Mouse (Mus musculus): Measurements from ENCODE around the gene Dgkg.
A peak's percentile ranks its signal among the peaks of the same experiment; 100 is the strongest.

The Dgkg gene

DNA sequence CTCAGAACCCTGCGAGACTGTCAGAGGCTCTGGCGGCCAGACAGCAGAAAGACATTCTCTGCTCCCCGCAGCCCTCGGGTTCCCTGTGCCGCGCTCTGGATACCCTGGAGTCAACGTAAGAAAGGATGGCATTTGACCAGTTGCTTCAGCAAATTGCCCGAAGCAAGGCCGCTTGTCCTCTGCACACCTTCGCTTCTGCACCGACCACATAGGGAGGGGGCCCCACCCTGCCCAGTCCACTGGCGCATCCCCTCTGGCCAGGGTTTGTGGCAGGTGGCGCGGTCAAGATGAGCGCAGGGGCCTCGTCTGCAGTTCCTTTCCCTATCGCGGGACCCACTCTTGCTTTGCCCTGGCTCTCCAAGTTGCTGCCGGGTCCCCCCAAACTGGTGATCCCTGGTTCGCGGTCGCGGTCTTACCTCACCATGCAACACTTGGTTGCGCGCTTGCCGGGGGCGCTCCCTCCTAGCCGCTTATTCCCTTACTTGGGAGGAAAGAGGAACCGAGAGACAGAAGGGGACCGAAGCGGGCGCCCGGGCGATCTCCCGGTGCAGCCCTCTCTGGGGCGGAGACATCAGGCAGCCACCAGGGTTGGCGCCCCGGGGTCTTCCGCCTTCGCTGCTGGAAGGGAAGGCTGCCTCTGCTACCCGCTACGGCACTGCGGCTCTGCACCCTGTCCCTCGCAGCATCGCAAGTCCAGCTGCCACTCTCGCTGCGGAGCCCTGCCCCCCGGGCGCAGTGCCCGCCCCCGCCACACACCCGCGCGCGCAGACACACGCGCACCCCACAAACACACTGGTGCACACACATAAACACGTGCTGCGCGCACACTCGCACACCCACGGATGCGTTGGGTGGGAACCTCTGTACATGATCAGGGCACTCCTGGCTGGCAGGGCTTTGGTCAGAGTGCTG is at the start of gene Dgkg:
Gene Dgkg, minus strand, starts transcription at position 689 of the 912 bp plus-strand sequence.
- DNase-seq: peak; percentile 61 to 74

DNA sequence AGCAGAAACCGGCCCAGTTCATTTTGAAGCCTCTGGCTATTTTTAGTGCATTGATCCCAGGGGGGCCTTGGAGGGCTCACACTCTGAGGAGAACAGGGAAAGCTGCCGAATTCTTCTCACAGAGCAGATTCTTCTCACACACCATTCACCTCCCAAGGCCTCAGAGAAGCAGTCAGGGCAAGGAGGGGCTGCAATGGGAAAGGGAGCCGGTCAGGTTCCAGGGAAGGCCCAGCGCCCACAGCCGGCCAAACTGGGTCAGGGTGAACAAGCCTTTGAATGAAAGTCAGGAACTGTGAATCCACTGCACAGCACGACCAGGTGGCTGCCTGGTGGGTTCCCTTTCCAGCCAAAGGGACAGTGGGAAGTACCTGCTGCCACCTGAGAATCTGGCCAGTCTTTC is 47.9 kb upstream of the Dgkg start:
- no peak for DNase-seq

DNA sequence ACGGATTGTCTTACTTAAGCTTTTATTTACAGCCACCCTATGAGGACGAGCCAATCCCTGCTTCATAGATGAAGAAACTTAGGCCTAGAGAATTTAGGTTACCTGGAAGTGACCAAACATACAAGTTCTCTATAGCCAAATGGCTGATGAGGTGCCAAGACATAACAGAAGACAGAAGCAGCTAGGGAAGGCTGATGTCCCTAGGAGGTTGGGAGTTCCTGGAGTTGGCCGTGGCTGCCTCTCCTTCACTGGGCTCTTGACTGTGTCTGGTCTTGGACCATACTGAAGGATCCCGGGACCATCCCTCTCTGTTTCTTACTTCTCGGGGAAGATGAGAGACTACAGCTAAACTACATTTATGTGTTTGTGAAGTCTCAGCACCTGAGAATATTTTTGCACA is 47.1 kb upstream of the Dgkg start:
- no peak for DNase-seq

DNA sequence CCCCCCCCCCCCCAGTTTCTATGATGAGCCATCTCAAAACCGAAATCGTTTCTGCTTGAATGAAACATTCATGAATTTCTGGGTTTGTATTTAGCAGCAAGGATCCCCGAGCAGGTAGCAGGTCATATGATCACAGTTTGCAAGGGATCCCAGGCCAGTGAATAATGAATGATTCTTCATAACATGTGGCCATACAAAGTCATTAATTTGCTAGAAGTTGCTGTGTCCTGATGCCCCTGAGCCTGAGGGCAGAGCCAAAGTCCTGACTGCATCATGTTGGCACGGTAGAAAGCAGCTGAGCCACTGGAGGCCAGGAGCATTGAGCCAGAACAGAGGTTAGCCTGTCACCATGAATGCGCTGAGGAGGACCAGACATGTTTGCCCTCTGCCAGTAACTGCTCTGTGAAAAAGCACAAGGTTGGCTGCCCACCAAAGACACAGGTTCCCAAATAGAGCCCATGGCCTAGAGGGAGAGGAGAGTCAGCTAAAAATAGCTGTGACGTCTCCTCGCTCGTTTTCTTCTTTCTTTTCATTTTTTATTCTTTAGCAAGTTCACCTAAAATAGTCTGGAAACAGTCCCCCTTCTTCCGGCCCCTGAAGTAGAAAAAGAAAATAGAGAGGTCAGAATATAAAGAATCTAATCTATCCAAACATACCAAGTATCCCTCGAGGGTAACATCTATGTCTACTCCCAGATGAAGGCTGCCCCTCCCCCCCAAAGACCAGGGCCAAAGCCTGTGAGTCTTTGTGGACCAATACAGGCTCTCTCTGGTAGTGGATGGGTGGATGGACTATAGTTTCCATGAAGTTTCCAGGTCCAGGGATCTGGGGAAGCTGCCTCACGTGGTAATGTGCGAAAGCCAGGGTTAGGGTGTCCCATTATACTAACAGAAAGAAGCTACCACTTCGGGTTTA is 42.1 kb upstream of the Dgkg start:
- no peak for DNase-seq

DNA sequence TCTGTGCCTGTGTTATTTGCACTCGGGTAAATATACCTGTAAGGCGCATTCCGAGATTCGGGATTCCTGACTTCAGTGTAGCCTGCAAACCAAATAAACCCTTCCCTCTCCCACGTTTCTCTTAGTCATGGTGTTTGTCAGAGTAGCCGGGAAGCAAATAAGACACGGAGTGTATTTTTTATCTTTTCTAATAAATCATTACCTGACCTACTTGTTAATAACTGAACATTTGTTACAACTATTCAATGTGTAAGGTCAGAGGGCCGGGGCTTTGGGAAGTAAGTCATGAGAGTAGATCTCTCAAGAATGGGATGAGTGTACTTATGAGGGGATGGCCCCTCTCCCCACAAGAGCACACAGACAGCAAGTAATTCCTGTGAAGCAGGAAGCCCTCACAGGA is 41.1 kb upstream of the Dgkg start:
- DNase-seq: no peak

DNA sequence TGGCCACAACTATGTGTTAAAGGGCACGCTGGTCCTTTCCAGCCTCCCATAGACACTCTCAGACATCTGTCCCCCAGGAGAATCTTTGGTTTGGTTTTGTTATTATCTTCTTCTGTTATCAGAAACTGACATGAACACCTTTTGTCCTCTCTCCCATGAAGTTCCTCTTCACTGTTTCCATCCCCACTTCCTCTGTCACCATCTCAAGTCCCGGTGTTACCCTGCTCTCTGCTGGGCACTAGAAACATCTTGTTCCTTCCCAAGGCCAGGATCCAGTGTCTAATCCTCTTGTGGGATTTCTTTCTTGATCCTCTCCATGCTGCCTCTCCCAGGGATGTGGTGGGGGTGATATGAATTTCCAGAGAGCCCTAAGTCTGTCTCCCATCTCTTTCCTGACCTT is 32.6 kb upstream of the Dgkg start:
- no peak for DNase-seq

DNA sequence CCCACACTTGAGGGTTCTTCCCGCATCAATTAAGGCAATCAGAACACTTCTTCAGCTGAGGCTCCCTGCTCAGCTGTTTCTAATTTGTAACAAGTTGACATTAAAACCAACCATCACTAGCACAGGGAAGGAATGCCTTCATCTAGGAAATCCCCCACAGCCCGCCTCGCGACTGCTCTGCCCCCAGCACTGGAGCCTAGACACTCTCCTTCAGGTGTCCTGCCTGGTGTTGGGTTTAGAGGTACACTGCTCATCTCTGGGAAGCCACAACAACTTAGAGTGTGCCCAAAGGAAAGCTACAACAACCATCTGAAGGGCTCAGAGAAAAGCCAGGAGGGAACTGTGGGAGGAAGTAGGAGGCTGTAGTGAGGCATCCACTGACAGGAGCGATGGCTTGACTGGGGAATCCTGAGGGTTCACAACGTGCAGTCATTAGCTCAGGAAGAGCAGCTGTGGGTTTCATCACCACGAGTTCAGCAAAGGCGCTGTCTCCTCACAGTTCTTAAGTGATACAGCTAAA is 30.8 kb upstream of the Dgkg start:
- DNase-seq: no peak

DNA sequence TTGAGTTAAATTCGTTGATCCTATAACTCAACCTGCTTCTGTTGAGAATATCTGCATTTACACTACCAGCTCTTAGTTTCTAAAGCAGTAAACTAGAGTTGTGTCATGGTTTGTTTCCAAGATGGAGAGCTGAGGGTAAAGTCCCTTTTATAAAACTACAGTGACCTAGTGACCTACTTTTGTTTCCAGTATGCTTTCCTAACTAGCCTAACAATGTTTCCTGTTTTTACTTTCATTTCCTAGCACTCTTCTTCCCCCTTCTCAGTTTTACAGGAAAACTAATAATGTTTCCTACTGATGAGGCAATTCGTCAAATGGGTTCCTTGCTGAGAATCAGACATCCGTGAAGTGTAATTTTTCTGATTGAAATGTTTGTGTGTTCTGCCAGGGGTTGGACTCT is 26.6 kb upstream of the Dgkg start:
- no peak for DNase-seq

DNA sequence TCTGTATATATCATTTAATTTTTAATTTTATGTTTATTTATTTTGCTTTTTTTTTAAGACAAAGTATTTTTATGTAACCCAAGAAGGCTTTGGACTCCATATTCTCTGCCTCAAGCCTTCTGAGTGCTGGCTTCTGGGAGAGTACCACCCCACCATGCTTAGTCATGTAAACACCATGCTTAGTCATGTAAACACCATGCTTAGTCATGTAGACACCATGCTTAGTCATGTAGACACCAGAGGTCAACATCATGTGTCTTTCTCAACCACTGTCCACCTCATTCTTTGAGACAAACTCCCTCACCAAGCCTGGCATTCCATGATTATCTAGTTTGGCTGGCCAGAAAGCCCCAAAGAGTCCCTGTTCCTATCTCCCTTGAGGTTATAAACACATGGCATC is 25.7 kb upstream of the Dgkg start:
- no peak for DNase-seq

DNA sequence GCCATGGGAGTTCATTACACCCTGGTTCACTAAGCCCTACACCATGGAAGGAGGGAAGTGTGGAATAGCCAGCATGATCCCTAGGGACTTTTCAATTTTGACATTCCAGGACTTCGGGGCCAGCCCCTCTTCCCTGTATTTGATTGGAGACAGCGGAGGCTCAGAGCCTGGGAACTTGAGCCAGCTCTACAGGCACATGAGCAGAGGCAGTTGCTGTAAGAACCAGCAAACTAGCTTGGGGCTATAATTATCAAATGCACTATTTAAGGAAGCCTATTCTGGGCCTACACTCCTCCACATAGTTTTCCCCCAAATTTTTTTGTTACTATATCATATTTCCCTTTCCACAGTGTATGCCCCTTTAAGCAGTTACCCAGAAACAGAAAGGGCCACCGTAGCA is 22.6 kb upstream of the Dgkg start:
- no peak for DNase-seq

DNA sequence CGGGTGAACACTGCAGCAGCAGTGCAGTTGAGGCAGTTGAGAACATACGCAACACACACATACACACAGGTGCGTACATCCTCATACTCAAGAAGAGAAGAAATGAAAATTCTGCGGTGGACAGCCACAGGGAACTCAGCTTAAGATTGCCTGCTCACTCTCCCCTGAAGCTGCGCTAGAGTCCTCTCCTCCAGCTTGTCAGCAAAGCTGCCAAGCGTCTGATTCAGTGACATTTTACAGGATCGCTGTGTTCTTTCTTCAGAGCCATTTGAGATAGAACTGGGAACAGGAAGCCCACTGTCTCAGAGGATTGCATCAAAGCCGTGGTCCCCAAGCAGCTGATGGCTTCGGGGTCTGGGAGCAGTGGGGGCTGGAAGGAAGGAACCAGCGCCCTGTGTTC is 17.6 kb upstream of the Dgkg start:
- no peak for DNase-seq

DNA sequence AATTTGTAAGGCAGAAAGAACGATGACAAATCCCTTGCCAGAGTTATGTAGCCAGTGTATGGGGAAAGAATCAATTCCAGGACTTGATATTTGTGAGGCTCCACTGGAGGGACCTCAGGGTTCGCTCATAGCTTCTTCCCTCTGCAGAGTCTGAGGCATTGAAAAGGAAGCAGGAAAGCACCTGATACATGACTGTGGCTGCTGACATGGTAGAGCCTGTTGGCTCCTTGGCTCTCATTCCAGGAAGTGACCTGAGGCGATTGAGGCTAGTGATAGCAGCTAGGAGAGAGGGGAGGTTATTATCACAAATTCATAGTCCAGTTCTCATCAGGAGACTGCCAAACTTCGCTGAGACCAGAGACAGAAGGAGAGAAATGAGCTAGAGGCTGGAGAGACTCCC is 17.1 kb upstream of the Dgkg start:
- DNase-seq: no peak

DNA sequence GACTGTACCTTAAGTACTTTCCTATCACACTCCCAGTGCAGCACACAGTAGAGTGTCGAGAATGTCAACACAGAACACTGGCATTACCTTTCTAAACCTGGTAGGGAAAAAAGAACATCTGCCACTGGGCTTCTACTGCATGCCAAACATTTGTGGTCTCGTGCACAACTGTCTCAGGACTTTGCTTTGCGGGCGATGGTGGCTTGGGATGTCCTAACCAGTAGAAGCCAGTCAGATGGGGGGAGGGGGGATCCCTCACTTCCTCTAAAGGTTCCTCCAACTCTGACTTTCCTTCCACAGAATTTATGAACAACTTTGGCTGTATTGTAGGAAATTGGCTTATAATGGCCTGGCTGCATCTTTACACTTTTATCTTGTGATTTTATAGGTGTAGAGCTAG is 7.0 kb upstream of the Dgkg start:
- DNase-seq: no peak

DNA sequence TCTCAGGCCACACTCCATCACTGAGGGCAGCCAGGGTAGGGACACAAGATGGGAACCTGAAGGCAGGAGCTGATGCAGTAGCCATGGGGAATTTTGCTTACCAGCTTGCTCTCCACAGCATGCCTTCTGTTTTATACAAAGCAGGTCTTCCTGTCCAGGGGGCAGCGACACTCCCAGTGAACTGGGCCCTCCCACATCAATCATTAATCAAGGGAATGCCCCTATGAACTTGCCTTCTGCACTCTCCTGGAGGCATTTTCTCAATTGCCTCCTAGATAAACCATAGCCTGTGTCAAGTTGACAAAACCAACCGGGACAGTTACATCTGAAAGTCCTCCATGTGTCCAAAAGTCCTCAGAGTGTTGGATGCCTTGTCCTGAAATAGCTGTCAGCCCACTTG is 6.1 kb upstream of the Dgkg start:
- DNase-seq: no peak

DNA sequence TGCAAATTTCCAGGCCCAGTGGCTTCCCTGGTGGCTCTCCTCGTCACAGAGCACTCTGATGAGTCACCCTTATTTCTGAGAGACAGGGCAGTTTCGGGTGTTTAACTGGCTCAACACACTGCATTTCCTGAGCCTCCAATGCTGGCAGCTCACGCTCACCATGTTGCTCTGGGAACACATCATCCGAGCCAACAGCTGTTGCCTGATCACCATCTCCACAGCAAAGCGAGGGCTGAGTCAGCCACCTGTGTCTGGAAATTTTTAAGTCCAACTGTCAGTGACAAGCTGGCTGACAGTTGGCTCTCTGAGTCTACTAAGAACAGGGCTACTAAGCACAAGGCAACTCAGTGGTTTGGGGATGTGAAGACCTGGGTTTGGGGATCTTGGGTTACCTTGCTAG is 4.1 kb upstream of the Dgkg start:
- no peak for DNase-seq

DNA sequence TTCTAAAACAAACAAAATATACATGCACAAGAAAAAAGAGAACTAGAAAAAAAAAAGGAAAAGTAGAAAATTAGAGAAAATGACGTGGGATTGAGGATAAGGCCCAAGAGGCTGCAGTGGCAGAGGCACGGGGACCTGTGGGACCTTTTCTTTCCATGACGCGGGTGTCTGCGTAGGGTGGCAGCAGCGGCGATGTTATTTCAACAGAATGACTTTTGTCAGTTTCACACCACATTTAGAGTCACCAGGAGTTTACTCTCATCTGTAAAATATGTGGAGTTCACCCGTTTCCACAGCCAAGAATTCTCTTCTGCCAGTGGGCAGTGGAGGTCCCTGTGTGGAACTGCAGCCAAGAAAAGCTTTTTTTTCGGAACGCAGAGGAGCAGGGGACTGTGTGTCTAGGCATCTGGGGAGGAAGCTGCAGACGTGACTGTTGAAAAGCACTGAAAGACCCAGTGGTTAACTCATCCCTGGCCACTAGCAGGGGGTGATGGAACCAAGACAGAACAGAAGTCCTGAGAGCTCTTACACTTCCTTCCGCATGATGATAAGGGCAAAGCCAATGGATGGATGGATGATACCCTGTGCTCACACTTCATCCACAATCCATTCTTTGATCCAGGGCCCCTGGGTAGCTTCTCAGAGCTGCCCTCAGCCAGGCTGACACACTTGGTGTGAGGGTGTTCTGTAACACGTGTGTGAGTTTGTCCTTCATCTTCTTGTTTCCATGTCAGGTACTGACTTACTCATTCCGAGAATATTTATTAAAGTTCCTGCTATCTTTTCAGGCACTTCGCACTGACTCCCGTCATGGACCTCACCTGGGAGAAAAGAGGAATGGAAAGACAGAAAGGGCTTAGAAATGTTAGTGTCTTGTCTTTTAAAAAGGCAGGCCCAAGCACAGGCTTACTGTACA is 1.1 kb upstream of the Dgkg start:
- peak; percentile 24 to 43 for DNase-seq

DNA sequence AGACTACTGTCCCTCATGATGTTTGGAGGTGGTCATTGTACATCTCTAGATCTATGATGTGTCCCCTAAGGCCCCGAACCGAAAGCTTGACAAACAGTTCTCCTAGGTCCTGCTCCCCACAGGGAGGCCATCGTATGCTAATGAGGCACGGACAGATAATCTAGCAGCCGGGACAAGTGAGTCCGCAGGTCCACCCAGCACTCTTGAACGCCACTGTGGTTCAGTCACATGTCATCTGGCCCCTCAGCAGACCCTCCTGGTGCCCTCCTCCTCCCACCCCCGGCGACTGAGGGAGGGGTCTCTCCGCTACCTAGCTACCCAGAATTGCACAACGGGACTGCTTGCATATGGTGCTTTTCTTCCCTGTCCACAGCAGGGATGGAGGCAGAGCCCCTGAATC is 1.2 kb downstream of the Dgkg start:
- no peak for DNase-seq

DNA sequence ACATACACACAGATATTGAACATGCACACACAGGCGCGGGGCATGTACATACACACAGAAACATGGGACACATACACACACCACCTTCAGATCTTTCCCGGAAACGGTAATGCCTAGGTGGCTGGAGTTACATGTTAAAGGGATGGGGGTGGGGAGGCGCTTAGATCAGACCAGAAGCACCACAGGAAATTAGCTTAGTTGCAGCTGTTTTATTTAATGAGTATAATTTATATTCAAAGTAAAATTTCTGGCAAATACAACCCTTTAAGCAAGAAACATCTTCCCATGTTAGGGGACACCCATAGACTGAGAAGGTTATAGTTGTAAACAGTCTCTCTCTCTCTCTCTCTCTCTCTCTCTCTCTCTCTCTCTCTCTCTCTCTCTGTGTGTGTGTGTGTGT is 1.8 kb downstream of the Dgkg start:
- no peak for DNase-seq

DNA sequence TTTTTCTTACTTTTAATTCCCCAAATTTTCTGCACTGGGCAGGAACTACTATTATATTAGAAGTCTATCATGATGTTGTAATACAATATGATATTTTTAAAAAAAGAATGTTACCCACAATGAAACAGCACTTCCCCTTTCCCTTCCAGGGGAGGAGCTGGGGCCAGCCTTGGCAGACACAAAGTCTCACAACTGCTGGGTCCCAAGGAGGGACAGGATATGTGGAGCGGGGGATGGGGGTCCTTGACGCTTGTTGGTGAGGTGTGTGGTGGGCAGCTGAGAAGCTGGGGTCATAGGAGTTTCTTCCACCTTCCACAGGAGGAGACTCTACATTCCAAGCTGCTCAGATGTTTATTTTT is 2.6 kb downstream of the Dgkg start:
- DNase-seq: peak in 1 of 2 experiments; percentile 16

DNA sequence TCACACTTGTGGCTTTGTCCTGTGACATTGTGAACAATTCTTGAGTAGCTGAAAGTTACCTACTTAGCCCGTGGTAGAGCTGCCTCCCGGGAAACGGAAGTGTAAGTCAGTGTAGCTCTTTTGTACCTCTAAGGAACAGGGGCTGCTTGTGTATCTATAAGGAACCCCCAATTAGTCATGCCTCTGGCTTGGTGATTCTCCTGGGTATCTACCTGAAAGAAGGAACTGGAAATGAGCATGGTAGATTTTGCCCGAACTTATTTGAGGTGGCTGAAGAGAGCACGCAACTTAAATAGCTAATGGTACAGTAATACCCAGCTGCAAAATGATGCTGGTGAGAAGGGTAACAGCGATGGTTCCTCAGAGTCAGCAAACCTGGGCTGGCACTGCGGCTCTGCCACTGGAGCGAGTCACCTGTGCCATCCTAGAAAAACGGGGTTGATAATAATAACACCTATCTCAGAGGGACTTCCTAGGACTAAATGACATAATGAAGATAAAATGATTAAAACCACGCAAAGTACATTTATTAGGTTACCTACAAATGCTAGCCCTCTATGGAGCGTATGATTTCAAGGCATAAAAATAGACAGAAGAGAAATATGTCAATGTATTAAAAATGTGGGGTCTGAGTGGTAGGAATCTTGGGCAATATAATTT is 3.1 kb downstream of the Dgkg start:
- DNase-seq: no peak

DNA sequence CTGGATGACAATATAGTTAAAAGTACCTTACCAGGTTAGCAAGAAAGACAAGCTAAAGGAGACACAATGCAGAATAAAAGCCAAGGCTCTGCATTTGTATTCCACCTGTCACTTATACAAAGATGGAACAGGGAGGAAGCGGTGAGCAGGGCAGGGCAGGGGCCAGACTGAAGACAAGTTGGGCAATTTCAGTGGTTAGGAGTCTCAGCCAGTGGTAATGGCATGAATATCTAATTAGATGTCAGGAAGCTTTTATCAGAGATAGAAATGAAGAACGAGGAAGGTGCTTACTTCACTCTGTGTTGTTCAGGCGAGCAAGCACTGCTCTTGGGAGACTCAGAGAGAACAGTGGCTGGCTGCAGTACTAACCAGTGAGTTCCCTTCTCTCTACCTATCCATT is 5.8 kb downstream of the Dgkg start:
- no peak for DNase-seq

DNA sequence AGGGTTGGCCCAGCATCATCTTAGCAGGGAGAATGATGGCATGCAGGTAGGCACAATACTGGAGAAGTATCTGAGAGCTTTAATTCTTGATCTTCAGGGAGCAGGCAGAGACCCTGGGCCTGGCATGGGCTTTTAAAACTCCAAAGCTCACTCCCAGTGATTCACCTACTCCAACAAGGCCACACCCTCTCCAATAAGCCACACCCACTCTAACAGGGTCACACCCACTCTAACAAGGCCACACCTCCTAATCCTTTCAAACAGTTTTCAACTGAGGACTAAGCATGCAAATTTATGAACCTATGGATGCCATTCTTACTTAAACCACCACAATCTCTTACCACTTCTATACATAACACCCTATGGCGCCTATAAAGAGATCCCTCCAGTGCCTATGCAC is 11.8 kb downstream of the Dgkg start:
- no peak for DNase-seq

Data from lung, postnatal 4 days (tissue).